Mouse (Mus musculus) hindbrain, embryonic 16.5 days (tissue): ENCODE results near the gene Fcrlb. TPM values are rescaled to one million over a fixed set of nuclear protein-coding genes. Genes with fewer than 3 reads are reported as not detected.
A peak's percentile ranks its signal among the peaks of the same experiment; 100 is the strongest.

Source experiments
- ATAC-seq: fragments of 200-750 bp; cut with Nextera tagmentation; 2 replicates; pipeline ENCODE4 v1.8.0; 2017; ENCODE audit warnings: moderate TSS enrichment, moderate library complexity
- H3K27ac ChIP-seq: fragments of 300-500 bp; sonication (generic); 2 replicates; pipeline ENCODE4 v1.5.1; 2014; ENCODE audit warnings: low read depth, mild to moderate bottlenecking, control low read depth, low read length, moderate library complexity
- H3K27me3 ChIP-seq: fragments of 300-500 bp; sonication (generic); replicated peaks from 2 replicates; pipeline ENCODE4 v1.6.1; 2014; ENCODE audit warnings: low read length; ENCODE audit not compliant: control insufficient read depth, insufficient read depth
- H3K36me3 ChIP-seq: fragments of 300-500 bp; sonication (generic); 2 replicates; pipeline ENCODE4 v1.6.1; 2014; ENCODE audit warnings: mild to moderate bottlenecking, low read length, moderate library complexity, mixed read lengths; ENCODE audit not compliant: control insufficient read depth, insufficient read depth
- H3K4me1 ChIP-seq: fragments of 300-500 bp; sonication (generic); 2 replicates; pipeline ENCODE4 v1.6.1; 2014; ENCODE audit warnings: low read depth, low read length; ENCODE audit not compliant: control insufficient read depth, insufficient read depth
- H3K4me2 ChIP-seq: fragments of 300-500 bp; sonication (generic); 2 replicates; pipeline ENCODE4 v1.6.1; 2014; ENCODE audit warnings: mild to moderate bottlenecking, low read length, control low read depth, moderate library complexity
- H3K4me3 ChIP-seq: fragments of 300-500 bp; sonication (generic); 2 replicates; pipeline ENCODE4 v1.5.1; 2014; ENCODE audit warnings: mild to moderate bottlenecking, low read length, control low read depth, moderate library complexity
- H3K9ac ChIP-seq: fragments of 300-500 bp; sonication (generic); 2 replicates; pipeline ENCODE4 v1.6.1; 2014; ENCODE audit warnings: low read depth, mild to moderate bottlenecking, control low read depth, low read length, moderate library complexity
- H3K9me3 ChIP-seq: fragments of 300-500 bp; sonication (generic); 2 replicates; pipeline ENCODE4 v1.6.1; 2014; ENCODE audit warnings: mild to moderate bottlenecking, low read length, moderate library complexity; ENCODE audit not compliant: control insufficient read depth
- WGBS: fragments of 180-500 bp; shearing (Covaris S2); extraction: QIAGEN DNeasy Blood & Tissue Kit; methylation state at CpG from one replicate; pipeline ENCODE4 v1.1.7; 2014; 5-methylcytosine and 5-hydroxymethylcytosine counted together
- polyA plus RNA-seq: library from polyadenylated mRNA; unstranded; fragments of >200 nt; fragmentation: Nextera tagmentation; extraction: Ambion mirVana; gene quantifications from 2 replicates; pipeline ENCODE4 v1.2.1, GENCODE M21; 2015

The Fcrlb gene
- polyA plus RNA-seq, 1 experiment from 2014 or later: 1.1 TPM

- H3K36me3 ChIP-seq: no peaks in the 10 kb centered on the region
- H3K4me3 ChIP-seq: no peak overlapping the region
- no peak overlapping the region for H3K9ac ChIP-seq
- no peak overlapping the region for H3K27ac ChIP-seq
- peak; percentile 51 for ATAC-seq
- H3K9me3 ChIP-seq: no peaks in the 10 kb centered on the region
- H3K27me3 ChIP-seq: peaks cover 2% of the 10 kb centered on the region; the same call in 1 of the 2 replicates
- H3K4me2 ChIP-seq: no peak overlapping the region
- 35% methylated on average over 10 of the region's 10 CpGs for WGBS
- H3K4me1 ChIP-seq: no peaks in the 10 kb centered on the region
Measured at GRCm38 (mm10) chr1:170900799-170901467, 11.8 kb downstream of the Fcrlb start.

- ATAC-seq: no peak
- no peaks in the 10 kb centered on the region for H3K9me3 ChIP-seq
- no peak overlapping the region for H3K27ac ChIP-seq
- H3K9ac ChIP-seq: no peak overlapping the region
- no peak overlapping the region for H3K4me2 ChIP-seq
- no peaks in the 10 kb centered on the region for H3K4me1 ChIP-seq
- H3K27me3 ChIP-seq: no peaks in the 10 kb centered on the region
- no peak overlapping the region for H3K4me3 ChIP-seq
- WGBS: 77% methylated on average over 16 of the region's 16 CpGs
- H3K36me3 ChIP-seq: no peaks in the 10 kb centered on the region
Measured at GRCm38 (mm10) chr1:170898413-170899075, 14.2 kb downstream of the Fcrlb start.

GRCm38 (mm10) chr1:170896651-170897281 is 16.0 kb downstream of the Fcrlb start:
- no peak for ATAC-seq
- Histone ChIP-seq H3K36me3 (no peaks in the 10 kb centered on the region), H3K27ac (no peak overlapping the region)

GRCm38 (mm10) chr1:170894603-170895602 is 17.8 kb downstream of the Fcrlb start:
- H3K27me3 ChIP-seq: no peaks in the 10 kb centered on the region
- no peaks in the 10 kb centered on the region for H3K9me3 ChIP-seq
- 64% methylated on average over 9 of the region's 9 CpGs for WGBS
- no peak overlapping the region for H3K27ac ChIP-seq
- H3K36me3 ChIP-seq: no peaks in the 10 kb centered on the region
- ATAC-seq: peak; percentile 54; the same call in 1 of the 2 replicates
- no peak overlapping the region for H3K9ac ChIP-seq
- no peak overlapping the region for H3K4me3 ChIP-seq
- H3K4me1 ChIP-seq: no peaks in the 10 kb centered on the region
- H3K4me2 ChIP-seq: no peak overlapping the region

More at GRCm38 (mm10) chr1:170896651-170897281, 16.0 kb downstream of the Fcrlb start:
- no peaks in the 10 kb centered on the region for H3K4me1 ChIP-seq
- no peak overlapping the region for H3K4me2 ChIP-seq
- H3K9ac ChIP-seq: no peak overlapping the region
- no peak overlapping the region for H3K4me3 ChIP-seq
- H3K27me3 ChIP-seq: no peaks in the 10 kb centered on the region
- 87% methylated on average over 5 of the region's 5 CpGs for WGBS
- no peaks in the 10 kb centered on the region for H3K9me3 ChIP-seq

- Histone ChIP-seq H3K27me3 (no peaks in the 10 kb centered on the region), H3K9me3 (no peaks in the 10 kb centered on the region), H3K36me3 (no peaks in the 10 kb centered on the region), H3K9ac (no peak overlapping the region), H3K27ac (no peak overlapping the region), H3K4me2 (no peak overlapping the region), H3K4me1 (no peaks in the 10 kb centered on the region), H3K4me3 (no peak overlapping the region)
- no peak for ATAC-seq
- WGBS: 55% methylated on average over 1 of the region's 1 CpGs
Measured at GRCm38 (mm10) chr1:170892279-170892678, 20.5 kb downstream of the Fcrlb start.

- no peaks in the 10 kb centered on the region for H3K27me3 ChIP-seq
- no peaks in the 10 kb centered on the region for H3K9me3 ChIP-seq
- H3K9ac ChIP-seq: no peak overlapping the region
- H3K36me3 ChIP-seq: no peaks in the 10 kb centered on the region
- no peak overlapping the region for H3K4me3 ChIP-seq
- H3K4me1 ChIP-seq: no peaks in the 10 kb centered on the region
- H3K27ac ChIP-seq: no peak overlapping the region
- no peak for ATAC-seq
- no peak overlapping the region for H3K4me2 ChIP-seq
- 79% methylated on average over 2 of the region's 2 CpGs for WGBS
Measured at GRCm38 (mm10) chr1:170891646-170892045, 21.1 kb downstream of the Fcrlb start.

- WGBS: 70% methylated on average over 4 of the region's 4 CpGs
- no peak overlapping the region for H3K4me2 ChIP-seq
- no peaks in the 10 kb centered on the region for H3K27me3 ChIP-seq
- H3K4me3 ChIP-seq: no peak overlapping the region
- no peaks in the 10 kb centered on the region for H3K9me3 ChIP-seq
- H3K4me1 ChIP-seq: peaks cover 3% of the 10 kb centered on the region
- H3K9ac ChIP-seq: no peak overlapping the region
- ATAC-seq: no peak
- H3K36me3 ChIP-seq: no peaks in the 10 kb centered on the region
- H3K27ac ChIP-seq: no peak overlapping the region
Measured at GRCm38 (mm10) chr1:170889310-170889709, 23.4 kb downstream of the Fcrlb start.

GRCm38 (mm10) chr1:170886044-170886458 is 26.7 kb downstream of the Fcrlb start:
- ATAC-seq: no peak

More at GRCm38 (mm10) chr1:170886044-170886458, 26.7 kb downstream of the Fcrlb start:
- H3K9ac ChIP-seq: peak overlapping the region; percentile 3; the same call in 1 of the 2 replicates
- WGBS: 53% methylated on average over 6 of the region's 6 CpGs
- no peak overlapping the region for H3K4me3 ChIP-seq
- no peaks in the 10 kb centered on the region for H3K27me3 ChIP-seq
- 0 out of 2 replicates have a peak, but pooled peaks cover 2% of the 10 kb centered on the region for H3K36me3 ChIP-seq
- H3K9me3 ChIP-seq: no peaks in the 10 kb centered on the region
- H3K4me2 ChIP-seq: no peak overlapping the region
- no peak overlapping the region for H3K27ac ChIP-seq
- H3K4me1 ChIP-seq: peaks cover 12% of the 10 kb centered on the region
